Mouse (Mus musculus) bone marrow macrophage, adult 2 months (primary cell): ENCODE measurements around the gene Dffb.

ENCODE experiments used
- CTCF ChIP-seq: IDR thresholded peaks from 2 replicates; pipeline ENCODE4 v1.5.1; 2012; ENCODE audit warnings: low read depth, mild to moderate bottlenecking, low read length, moderate library complexity
- POLR2A ChIP-seq: IDR thresholded peaks from 2 replicates; pipeline ENCODE4 v1.6.1; 2012; ENCODE audit warnings: mild to moderate bottlenecking, low read depth, low read length, borderline replicate concordance

- TF ChIP-seq CTCF (no peak), POLR2A (no peak)
Measured at GRCm38 (mm10) chr4:153928772-153929299, 46.1 kb downstream of the Dffb start.
